Mouse (Mus musculus) retina, embryonic 14.5 days (tissue): ENCODE measurements around the gene Psmd3.
"Not testable (repeated sequence)": the region's sequence is repeated elsewhere in the genome, so short reads cannot be mapped to it uniquely, and the experiment has no call there.

ENCODE experiments used
- DNase-seq: peaks from one replicate; pipeline ENCODE4 v3.0.0-alpha.2; 2015; ENCODE audit warnings: low spot score

Gene Psmd3

GRCm38 (mm10) chr11:98681786-98682745 is at the start of gene Psmd3:
Psmd3 (plus strand) TSS chr11:98682554.
- DNase-seq = peak; percentile 99

- DNase-seq = peak; percentile 55
These were observed 46.9 kb upstream of the Psmd3 start for GRCm38 (mm10) chr11:98635312-98635970.

GRCm38 (mm10) chr11:98637501-98637900 is 44.9 kb upstream of the Psmd3 start:
- no peak for DNase-seq

GRCm38 (mm10) chr11:98640091-98640490 is 42.3 kb upstream of the Psmd3 start:
- no peak for DNase-seq

- DNase-seq = no peak
These were observed 37.6 kb upstream of the Psmd3 start for GRCm38 (mm10) chr11:98644757-98645156.

GRCm38 (mm10) chr11:98645946-98646345 is 36.4 kb upstream of the Psmd3 start:
- DNase-seq = no peak

GRCm38 (mm10) chr11:98646459-98646858 is 35.9 kb upstream of the Psmd3 start, which contains the start of gene Gsdma2:
Gsdma2 (plus strand) TSS chr11:98646759.
- no peak for DNase-seq

GRCm38 (mm10) chr11:98655076-98655475 is 27.3 kb upstream of the Psmd3 start:
- peak; percentile 79 for DNase-seq

GRCm38 (mm10) chr11:98660517-98660916 is 21.8 kb upstream of the Psmd3 start:
- DNase-seq = peak; percentile 87

- DNase-seq = no peak
These were observed 18.3 kb upstream of the Psmd3 start, which contains the start of gene Gsdma for GRCm38 (mm10) chr11:98664091-98664490. Gsdma (plus strand) TSS chr11:98664351.

GRCm38 (mm10) chr11:98668984-98669383 is 13.4 kb upstream of the Psmd3 start:
- DNase-seq = no peak

- DNase-seq = no peak
These were observed 11.0 kb upstream of the Psmd3 start for GRCm38 (mm10) chr11:98671284-98671815.

GRCm38 (mm10) chr11:98671857-98672256 is 10.5 kb upstream of the Psmd3 start:
- DNase-seq = no peak

- DNase-seq = no peak
These were observed 9.9 kb upstream of the Psmd3 start for GRCm38 (mm10) chr11:98672482-98672881.

- DNase-seq = peak; percentile 79
These were observed 9.2 kb upstream of the Psmd3 start for GRCm38 (mm10) chr11:98673136-98673535.

- no peak for DNase-seq
These were observed 6.5 kb upstream of the Psmd3 start for GRCm38 (mm10) chr11:98675829-98676363.

GRCm38 (mm10) chr11:98680023-98680422 is 2.3 kb upstream of the Psmd3 start:
- no peak for DNase-seq

GRCm38 (mm10) chr11:98680595-98680994 is 1.8 kb upstream of the Psmd3 start:
- DNase-seq = not testable (repeated sequence)

GRCm38 (mm10) chr11:98681186-98681585 is 1.2 kb upstream of the Psmd3 start:
- no peak for DNase-seq

GRCm38 (mm10) chr11:98682811-98683210 is 457 bp downstream of the Psmd3 start:
- DNase-seq = no peak

- no peak for DNase-seq
These were observed 3.3 kb downstream of the Psmd3 start for GRCm38 (mm10) chr11:98685642-98686041.

- no peak for DNase-seq
These were observed 4.6 kb downstream of the Psmd3 start for GRCm38 (mm10) chr11:98686976-98687375.
